Mouse (Mus musculus) liver, embryonic 13.5 days (tissue): ENCODE data around the gene Maml2. TPM values are rescaled to one million over a fixed set of nuclear protein-coding genes. Genes with fewer than 3 reads are reported as not detected.

ENCODE experiments used
- ATAC-seq: fragments of 200-750 bp; cut with Nextera tagmentation; 2 replicates; pipeline ENCODE4 v1.8.0; 2017; ENCODE audit warnings: low read depth, mild to moderate bottlenecking, moderate number of reproducible peaks, moderate library complexity
- DNase-seq: peaks from one replicate; pipeline ENCODE4 v3.0.0; 2022
- H3K27ac ChIP-seq: fragments of 300-500 bp; sonication (generic); 2 replicates; pipeline ENCODE4 v1.5.1; 2015; ENCODE audit warnings: moderate library complexity, mild to moderate bottlenecking, inconsistent platforms
- H3K27me3 ChIP-seq: fragments of 300-500 bp; sonication (generic); 2 replicates; pipeline ENCODE4 v1.6.1; 2015; ENCODE audit warnings: mild to moderate bottlenecking, inconsistent platforms
- H3K36me3 ChIP-seq: fragments of 300-500 bp; sonication (generic); 2 replicates; pipeline ENCODE4 v1.6.1; 2015; ENCODE audit warnings: mild to moderate bottlenecking, inconsistent platforms
- H3K4me1 ChIP-seq: fragments of 300-500 bp; sonication (generic); replicated peaks from 2 replicates; pipeline ENCODE4 v1.6.1; 2015; ENCODE audit warnings: inconsistent platforms
- H3K4me2 ChIP-seq: fragments of 300-500 bp; sonication (generic); 2 replicates; pipeline ENCODE4 v1.6.1; 2015; ENCODE audit warnings: inconsistent platforms, mild to moderate bottlenecking, moderate library complexity
- H3K4me3 ChIP-seq: fragments of 300-500 bp; sonication (generic); replicated peaks from 2 replicates; pipeline ENCODE4 v1.5.1; 2015; ENCODE audit warnings: mild to moderate bottlenecking, inconsistent platforms
- H3K9ac ChIP-seq: fragments of 300-500 bp; sonication (generic); 2 replicates; pipeline ENCODE4 v1.6.1; 2015; ENCODE audit warnings: mild to moderate bottlenecking, inconsistent platforms
- H3K9me3 ChIP-seq: fragments of 300-500 bp; sonication (generic); replicated peaks from 2 replicates; pipeline ENCODE4 v1.6.1; 2016; ENCODE audit warnings: inconsistent platforms
- WGBS: fragments of 180-500 bp; shearing (Covaris S2); methylation state at CpG from one replicate; pipeline ENCODE4 v1.1.7; 2015; ENCODE audit not compliant: insufficient replicate concordance; 5-methylcytosine and 5-hydroxymethylcytosine counted together
- polyA plus RNA-seq: library from polyadenylated mRNA; unstranded; fragments of >200 nt; fragmentation: Nextera tagmentation; extraction: Ambion mirVana; gene quantifications from 2 replicates; pipeline ENCODE4 v1.2.1, GENCODE M21; 2015

The Maml2 gene
- polyA plus RNA-seq, 1 experiment from 2014 or later: 1.0 TPM

DNA sequence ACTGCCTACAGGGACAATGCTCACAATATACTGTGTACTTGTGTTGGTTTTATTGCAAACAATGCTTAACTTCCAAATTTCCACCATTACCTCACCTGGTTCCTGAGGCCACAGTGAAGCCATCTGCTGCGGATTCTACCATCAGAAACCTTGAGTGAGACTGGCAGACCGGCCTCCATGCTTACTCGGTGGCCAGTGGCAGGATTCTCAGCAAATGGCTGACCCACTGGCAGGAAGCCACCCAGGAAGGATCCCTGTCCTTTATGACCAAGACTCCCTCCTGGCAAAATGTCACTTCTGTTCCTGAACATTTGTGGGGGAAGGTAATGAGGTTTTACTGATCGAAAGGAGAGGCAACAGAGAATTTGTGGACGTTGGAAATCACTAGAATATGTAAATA, 202.3 kb downstream of the Maml2 start:
- H3K4me2 ChIP-seq: no peak overlapping the region
- no peak overlapping the region for H3K9ac ChIP-seq
- H3K4me3 ChIP-seq: no peak overlapping the region
- H3K27ac ChIP-seq: no peak overlapping the region
- DNase-seq (no peak), ATAC-seq (no peak)
- no peaks in the 10 kb centered on the region for H3K9me3 ChIP-seq
- H3K36me3 ChIP-seq: no peaks in the 10 kb centered on the region
- H3K27me3 ChIP-seq: no peaks in the 10 kb centered on the region
- H3K4me1 ChIP-seq: no peaks in the 10 kb centered on the region
- WGBS: 62% methylated on average over 5 of the region's 5 CpGs

- H3K4me1 ChIP-seq: no peaks in the 10 kb centered on the region
- no peak overlapping the region for H3K4me2 ChIP-seq
- H3K27ac ChIP-seq: no peak overlapping the region
- 61% methylated on average over 4 of the region's 4 CpGs for WGBS
- DNase-seq (no peak), ATAC-seq (no peak)
- H3K36me3 ChIP-seq: no peaks in the 10 kb centered on the region
- H3K9me3 ChIP-seq: no peaks in the 10 kb centered on the region
- no peak overlapping the region for H3K4me3 ChIP-seq
- H3K27me3 ChIP-seq: no peaks in the 10 kb centered on the region
- no peak overlapping the region for H3K9ac ChIP-seq
These were observed 207.3 kb downstream of the Maml2 start for GRCm38 (mm10) chr9:13505024-13505423.

GRCm38 (mm10) chr9:13506956-13507821, 209.4 kb downstream of the Maml2 start:
- Histone ChIP-seq H3K36me3 (no peaks in the 10 kb centered on the region), H3K4me2 (no peak overlapping the region), H3K4me1 (no peaks in the 10 kb centered on the region), H3K9ac (no peak overlapping the region), H3K4me3 (no peak overlapping the region), H3K27ac (no peak overlapping the region), H3K9me3 (no peaks in the 10 kb centered on the region), H3K27me3 (no peaks in the 10 kb centered on the region)
- WGBS: 44% methylated on average over 6 of the region's 6 CpGs
- no peak for DNase-seq
- no peak for ATAC-seq

GRCm38 (mm10) chr9:13507822-13508188, 210.0 kb downstream of the Maml2 start:
- 74% methylated on average over 9 of the region's 9 CpGs for WGBS
- DNase-seq (no peak), ATAC-seq (no peak)
- Histone ChIP-seq H3K27me3 (no peaks in the 10 kb centered on the region), H3K9me3 (no peaks in the 10 kb centered on the region), H3K36me3 (no peaks in the 10 kb centered on the region), H3K9ac (no peak overlapping the region), H3K4me2 (no peak overlapping the region), H3K27ac (no peak overlapping the region), H3K4me1 (no peaks in the 10 kb centered on the region), H3K4me3 (no peak overlapping the region)

GRCm38 (mm10) chr9:13509751-13510150, 212.0 kb downstream of the Maml2 start:
- H3K27me3 ChIP-seq: no peaks in the 10 kb centered on the region
- no peaks in the 10 kb centered on the region for H3K4me1 ChIP-seq
- no peak overlapping the region for H3K4me3 ChIP-seq
- H3K36me3 ChIP-seq: no peaks in the 10 kb centered on the region
- ATAC-seq (no peak), DNase-seq (no peak)
- no peaks in the 10 kb centered on the region for H3K9me3 ChIP-seq
- no peak overlapping the region for H3K27ac ChIP-seq
- no peak overlapping the region for H3K4me2 ChIP-seq
- WGBS: 56% methylated on average over 6 of the region's 6 CpGs
- no peak overlapping the region for H3K9ac ChIP-seq

GRCm38 (mm10) chr9:13510621-13511369, 213.0 kb downstream of the Maml2 start:
- Histone ChIP-seq H3K9ac (no peak overlapping the region), H3K27me3 (no peaks in the 10 kb centered on the region), H3K36me3 (no peaks in the 10 kb centered on the region), H3K4me3 (no peak overlapping the region), H3K4me2 (no peak overlapping the region), H3K4me1 (no peaks in the 10 kb centered on the region), H3K27ac (no peak overlapping the region), H3K9me3 (no peaks in the 10 kb centered on the region)
- 36% methylated on average over 5 of the region's 5 CpGs for WGBS
- ATAC-seq: no peak
- no peak for DNase-seq

DNA sequence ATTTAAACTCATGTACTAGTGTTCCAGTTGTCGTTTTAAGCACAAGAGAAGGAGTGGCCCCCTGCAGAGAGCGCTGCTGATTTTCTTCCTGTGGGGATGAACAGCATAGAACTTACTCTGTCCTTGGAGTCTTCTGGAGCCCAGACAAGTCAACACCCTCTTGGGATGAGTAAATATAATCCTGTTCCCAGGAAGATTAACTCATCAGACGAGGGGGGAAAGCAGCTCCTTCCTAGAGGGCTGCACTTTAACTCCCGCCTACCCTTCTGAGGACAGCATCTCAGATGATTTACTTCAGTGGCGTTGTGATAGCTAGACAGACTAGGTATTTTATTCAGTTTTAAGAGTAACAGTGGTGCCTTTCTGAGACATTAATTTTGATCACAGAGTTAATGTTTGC, 215.4 kb downstream of the Maml2 start:
- H3K4me1 ChIP-seq: peaks cover 5% of the 10 kb centered on the region; the same call in 1 of the 2 replicates
- H3K27ac ChIP-seq: no peak overlapping the region
- no peak overlapping the region for H3K9ac ChIP-seq
- 61% methylated on average over 5 of the region's 5 CpGs for WGBS
- no peak for ATAC-seq
- H3K4me3 ChIP-seq: no peak overlapping the region
- no peak for DNase-seq
- no peaks in the 10 kb centered on the region for H3K27me3 ChIP-seq
- H3K36me3 ChIP-seq: no peaks in the 10 kb centered on the region
- no peaks in the 10 kb centered on the region for H3K9me3 ChIP-seq
- H3K4me2 ChIP-seq: no peak overlapping the region

DNA sequence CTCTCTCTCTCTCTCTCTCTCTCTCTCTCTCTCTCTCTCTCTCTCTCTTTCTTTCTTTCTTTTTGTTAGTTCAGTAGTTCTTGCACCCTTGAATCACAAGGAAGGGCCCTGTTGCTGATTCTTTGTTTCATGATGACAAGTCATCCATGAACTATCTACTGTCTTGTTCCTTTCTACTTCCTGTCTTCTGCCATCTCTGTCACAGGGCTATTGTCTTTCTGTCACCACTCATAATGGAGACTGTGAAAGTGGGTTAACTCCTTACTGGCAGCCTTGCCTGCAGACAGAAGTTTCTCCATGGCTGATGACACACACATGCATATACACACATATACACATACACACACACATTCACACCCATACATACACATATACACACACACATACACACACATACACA, 216.7 kb downstream of the Maml2 start:
- Histone ChIP-seq H3K27ac (no peak overlapping the region), H3K27me3 (no peaks in the 10 kb centered on the region), H3K9me3 (no peaks in the 10 kb centered on the region)

DNA sequence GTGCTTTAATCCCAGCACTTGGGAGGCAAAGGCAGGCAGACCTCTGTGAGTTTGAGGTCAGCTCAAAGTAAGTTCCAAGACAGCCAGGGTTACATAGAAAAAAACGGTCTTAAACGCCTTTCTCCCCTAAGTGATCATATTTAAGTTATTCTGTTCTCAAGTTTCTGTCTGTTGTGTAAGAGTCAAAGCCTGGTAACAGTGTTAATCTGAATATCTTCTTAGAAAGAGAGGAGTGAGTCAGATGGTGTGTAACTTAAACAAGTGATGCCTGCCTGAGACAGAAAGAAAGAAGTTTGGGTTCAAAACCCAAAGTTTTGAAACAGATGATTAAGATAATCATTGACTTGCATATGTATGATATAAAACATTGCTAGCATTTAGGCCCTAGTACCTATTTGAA, 218.2 kb downstream of the Maml2 start:
- no peak overlapping the region for H3K4me3 ChIP-seq
- WGBS: 74% methylated on average over 2 of the region's 2 CpGs

More for the DNA sequence above, 216.7 kb downstream of the Maml2 start:
- Histone ChIP-seq H3K4me1 (peaks cover 11% of the 10 kb centered on the region; the same call in 1 of the 2 replicates), H3K4me2 (no peak overlapping the region), H3K9ac (no peak overlapping the region), H3K36me3 (no peaks in the 10 kb centered on the region), H3K4me3 (no peak overlapping the region)
- ATAC-seq (no peak), DNase-seq (no peak)

GRCm38 (mm10) chr9:13518031-13518430, 220.3 kb downstream of the Maml2 start:
- H3K4me1 ChIP-seq: peaks cover 11% of the 10 kb centered on the region; the same call in 1 of the 2 replicates
- H3K9me3 ChIP-seq: no peaks in the 10 kb centered on the region
- H3K4me2 ChIP-seq: no peak overlapping the region
- no peaks in the 10 kb centered on the region for H3K36me3 ChIP-seq
- no peak overlapping the region for H3K4me3 ChIP-seq
- WGBS: 42% methylated on average over 2 of the region's 2 CpGs
- DNase-seq (no peak), ATAC-seq (0 out of 2 replicates have a peak, but pooled peaks have one; percentile 26)
- H3K9ac ChIP-seq: no peak overlapping the region
- no peaks in the 10 kb centered on the region for H3K27me3 ChIP-seq
- H3K27ac ChIP-seq: peak overlapping the region; percentile 29; the same call in 1 of the 2 replicates

More for the DNA sequence above, 218.2 kb downstream of the Maml2 start:
- H3K4me2 ChIP-seq: no peak overlapping the region
- H3K4me1 ChIP-seq: peaks cover 11% of the 10 kb centered on the region; the same call in 1 of the 2 replicates
- no peaks in the 10 kb centered on the region for H3K27me3 ChIP-seq
- DNase-seq: no peak
- no peak for ATAC-seq
- H3K9ac ChIP-seq: no peak overlapping the region
- H3K27ac ChIP-seq: no peak overlapping the region
- no peaks in the 10 kb centered on the region for H3K9me3 ChIP-seq
- no peaks in the 10 kb centered on the region for H3K36me3 ChIP-seq

DNA sequence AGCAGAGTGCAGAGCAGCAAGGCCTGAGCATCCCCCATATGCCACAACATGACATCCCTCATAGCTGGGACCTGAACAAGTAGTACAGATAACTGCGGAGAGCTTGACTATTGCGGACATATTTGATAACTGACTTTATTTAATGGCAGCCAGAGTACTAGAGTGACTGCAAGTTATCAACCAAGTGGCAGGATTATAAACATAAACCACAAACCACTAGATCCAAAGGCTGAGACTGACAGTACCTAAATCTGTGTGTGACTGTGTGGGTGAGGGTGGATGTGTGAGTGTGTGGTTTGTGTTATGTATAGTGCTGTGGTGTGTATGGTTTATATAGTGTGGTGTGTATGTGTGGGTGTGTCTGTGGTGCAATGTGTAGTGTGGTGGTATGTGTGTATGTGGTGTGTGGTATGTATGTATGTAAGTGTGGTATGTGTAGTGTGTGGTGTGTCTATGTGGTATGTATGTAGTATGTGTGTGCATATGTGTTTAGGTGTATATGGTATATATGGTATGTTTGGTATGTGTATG, 220.7 kb downstream of the Maml2 start:
- H3K9ac ChIP-seq: no peak overlapping the region
- no peaks in the 10 kb centered on the region for H3K9me3 ChIP-seq
- 49% methylated on average over 2 of the region's 2 CpGs for WGBS
- no peaks in the 10 kb centered on the region for H3K36me3 ChIP-seq
- H3K4me2 ChIP-seq: no peak overlapping the region
- DNase-seq: no peak
- H3K4me1 ChIP-seq: peaks cover 11% of the 10 kb centered on the region; the same call in 1 of the 2 replicates
- H3K27me3 ChIP-seq: no peaks in the 10 kb centered on the region
- ATAC-seq: no peak
- no peak overlapping the region for H3K4me3 ChIP-seq
- H3K27ac ChIP-seq: peak overlapping the region; percentile 29; the same call in 1 of the 2 replicates
